Mouse (Mus musculus): ENCODE data around the gene Eml4. TPM values are rescaled to one million over a fixed set of nuclear protein-coding genes. Genes with fewer than 3 reads are reported as not detected.

The Eml4 gene
- polyA plus RNA-seq, 1 experiment from 2014 or later: 13.5 TPM

DNA sequence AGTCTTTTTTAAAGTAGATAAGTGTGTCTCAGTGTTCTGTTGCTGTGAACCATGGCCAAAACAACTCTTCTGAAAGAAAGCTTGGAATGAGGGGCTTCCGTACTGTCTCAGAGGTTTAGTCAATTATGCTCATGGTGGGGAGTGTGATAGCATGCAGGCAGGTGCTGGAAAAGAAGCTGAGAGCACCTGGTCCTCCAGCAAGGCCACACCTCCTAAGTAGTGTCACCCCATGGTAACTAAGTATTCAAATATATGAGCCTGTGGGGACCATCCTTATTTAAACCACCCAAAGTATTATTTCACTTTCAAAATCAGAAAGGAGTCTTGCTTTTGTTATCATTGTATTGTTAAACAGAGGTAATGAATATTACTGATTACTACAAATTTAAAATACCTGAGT lies 48.0 kb downstream of the Eml4 start:
- no peak for ATAC-seq
- WGBS (ENCODE audit: insufficient replicate concordance): 76% methylated on average over 1 of the region's 1 CpGs
- peaks cover 10% of the 10 kb centered on the region for H3K36me3 ChIP-seq

DNA sequence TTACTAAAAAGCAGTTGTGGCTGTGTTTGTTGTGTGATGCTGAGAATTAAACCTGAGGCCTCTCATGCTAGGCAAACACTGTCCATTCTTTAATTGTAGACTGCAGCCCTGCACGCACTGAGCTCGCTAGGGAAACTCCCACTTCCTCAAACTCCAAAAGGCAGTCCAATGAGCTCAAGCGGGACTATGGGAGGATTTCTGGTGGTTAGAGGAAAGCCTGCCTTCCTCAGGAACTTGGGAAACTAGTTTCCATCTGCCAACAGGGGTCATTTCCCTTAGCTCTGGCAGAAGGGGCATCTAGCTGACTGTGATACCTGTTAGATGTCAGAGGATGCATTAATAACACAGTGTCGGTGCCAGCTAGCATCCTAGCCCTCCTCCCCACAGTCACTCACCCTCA lies 79.9 kb downstream of the Eml4 start:
- no peak overlapping the region for H3K4me3 ChIP-seq
- no peak overlapping the region for H3K4me2 ChIP-seq
- no peak overlapping the region for H3K27ac ChIP-seq
- H3K9ac ChIP-seq: no peak overlapping the region
- no peaks in the 10 kb centered on the region for H3K4me1 ChIP-seq
- no peaks in the 10 kb centered on the region for H3K27me3 ChIP-seq (replicated peaks)
- ATAC-seq: no peak
- WGBS (ENCODE audit: insufficient replicate concordance): 77% methylated on average over 4 of the region's 4 CpGs
- no peaks in the 10 kb centered on the region for H3K9me3 ChIP-seq (replicated peaks)
- H3K36me3 ChIP-seq: peaks cover 16% of the 10 kb centered on the region; the same call in 1 of the 2 replicates

More for the DNA sequence above, 48.0 kb downstream of the Eml4 start:
- Histone ChIP-seq H3K9me3 (replicated peaks) (no peaks in the 10 kb centered on the region), H3K4me2 (no peak overlapping the region), H3K27me3 (replicated peaks) (no peaks in the 10 kb centered on the region), H3K4me1 (peaks cover 40% of the 10 kb centered on the region), H3K27ac (no peak overlapping the region), H3K9ac (no peak overlapping the region), H3K4me3 (no peak overlapping the region)

DNA sequence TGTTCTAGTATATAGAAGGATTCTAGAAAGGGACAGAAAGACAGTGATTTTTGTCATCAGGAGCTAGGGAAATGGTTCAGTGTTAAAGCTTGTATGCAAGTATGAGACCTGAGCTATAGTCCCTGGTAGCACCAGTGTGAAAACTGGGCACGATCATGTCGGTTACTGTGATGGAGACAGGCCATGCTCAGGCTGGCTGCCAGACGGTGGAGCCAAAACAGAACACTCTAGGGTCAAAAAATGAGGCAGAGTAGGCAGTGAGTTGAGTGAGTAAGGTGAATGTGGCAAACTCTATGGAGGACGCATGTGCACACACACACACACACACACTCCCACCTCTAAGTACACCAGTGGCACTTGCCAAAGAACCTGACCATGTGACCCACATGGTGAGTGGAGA lies 92.7 kb downstream of the Eml4 start:
- H3K27me3 ChIP-seq (replicated peaks): no peaks in the 10 kb centered on the region
- H3K9ac ChIP-seq: no peak overlapping the region
- ATAC-seq: no peak
- 76% methylated on average over 4 of the region's 4 CpGs for WGBS (ENCODE audit: insufficient replicate concordance)
- no peak overlapping the region for H3K4me3 ChIP-seq
- no peaks in the 10 kb centered on the region for H3K9me3 ChIP-seq (replicated peaks)
- no peak overlapping the region for H3K27ac ChIP-seq
- peaks cover 39% of the 10 kb centered on the region for H3K36me3 ChIP-seq
- H3K4me1 ChIP-seq: no peaks in the 10 kb centered on the region
- H3K4me2 ChIP-seq: no peak overlapping the region

DNA sequence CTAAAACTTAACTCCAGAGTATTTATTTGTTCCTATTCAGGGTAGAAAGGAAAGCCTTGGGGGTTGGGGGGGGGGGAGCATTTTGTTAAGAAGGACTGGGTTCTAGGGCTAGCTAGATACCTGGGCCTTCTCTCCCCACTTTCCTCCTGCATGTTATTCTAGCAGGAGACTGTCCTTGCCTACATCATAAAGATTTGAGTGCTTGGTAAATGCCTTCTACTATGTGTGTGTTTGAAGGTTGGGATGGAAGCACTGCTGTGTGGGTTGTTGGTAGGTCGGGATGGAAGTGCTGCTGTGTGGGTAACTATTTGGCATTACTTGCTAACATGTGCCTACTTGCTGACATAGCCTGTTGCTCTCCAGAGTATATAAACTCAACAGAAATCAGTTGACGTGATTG lies 98.9 kb downstream of the Eml4 start:
- peaks cover 60% of the 10 kb centered on the region for H3K36me3 ChIP-seq
- H3K9ac ChIP-seq: no peak overlapping the region

DNA sequence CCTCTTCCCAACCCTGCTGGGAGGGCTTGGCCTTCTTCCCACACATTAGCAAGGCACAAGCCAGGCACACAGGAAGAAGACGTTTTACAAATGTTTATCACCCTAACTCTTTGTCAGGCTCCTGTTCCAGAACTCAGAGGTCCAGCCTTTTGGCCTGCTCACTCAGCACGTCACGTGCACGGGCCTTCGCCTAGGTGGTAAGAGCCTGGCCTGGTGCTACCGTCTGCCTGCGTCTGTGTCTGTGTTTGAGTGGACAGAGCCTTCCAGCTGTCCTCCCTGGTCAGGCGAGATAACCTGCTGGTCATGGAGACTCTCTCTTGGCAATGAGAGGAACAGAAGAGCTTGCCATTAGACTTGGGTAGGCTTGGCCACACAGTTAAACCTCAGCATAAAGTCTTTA lies 100.6 kb downstream of the Eml4 start:
- no peak overlapping the region for H3K27ac ChIP-seq
- no peaks in the 10 kb centered on the region for H3K9me3 ChIP-seq (replicated peaks)
- WGBS (ENCODE audit: insufficient replicate concordance): 83% methylated on average over 8 of the region's 8 CpGs
- ATAC-seq: no peak
- H3K4me3 ChIP-seq: no peak overlapping the region
- no peak overlapping the region for H3K9ac ChIP-seq
- peaks cover 69% of the 10 kb centered on the region for H3K36me3 ChIP-seq
- H3K27me3 ChIP-seq (replicated peaks): no peaks in the 10 kb centered on the region
- no peaks in the 10 kb centered on the region for H3K4me1 ChIP-seq
- H3K4me2 ChIP-seq: no peak overlapping the region

More for the DNA sequence above, 98.9 kb downstream of the Eml4 start:
- no peaks in the 10 kb centered on the region for H3K4me1 ChIP-seq
- H3K27me3 ChIP-seq (replicated peaks): no peaks in the 10 kb centered on the region
- H3K9me3 ChIP-seq (replicated peaks): no peaks in the 10 kb centered on the region
- no peak overlapping the region for H3K27ac ChIP-seq
- no peak overlapping the region for H3K4me2 ChIP-seq
- no peak for ATAC-seq
- 68% methylated on average over 2 of the region's 2 CpGs for WGBS (ENCODE audit: insufficient replicate concordance)
- no peak overlapping the region for H3K4me3 ChIP-seq

DNA sequence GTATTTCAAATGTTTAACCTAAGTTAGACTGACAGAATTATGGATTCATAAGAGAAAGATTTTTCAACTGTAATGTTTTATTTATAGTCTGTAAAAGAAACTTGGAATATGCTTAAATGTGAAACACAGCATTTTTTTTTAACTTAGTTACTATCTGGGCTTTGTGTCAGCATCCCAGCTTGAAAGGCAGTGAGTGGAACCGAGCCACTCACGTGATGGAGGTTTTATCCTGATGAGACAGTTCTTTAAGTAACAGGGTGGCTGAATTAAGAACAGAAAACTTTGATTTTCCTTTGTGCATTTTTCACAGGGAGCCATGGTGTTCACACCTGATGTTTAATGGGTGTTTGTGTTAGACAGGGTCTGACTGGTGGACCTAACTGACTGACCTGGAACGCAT lies 101.1 kb downstream of the Eml4 start:
- no peak for ATAC-seq
- peaks cover 71% of the 10 kb centered on the region for H3K36me3 ChIP-seq

DNA sequence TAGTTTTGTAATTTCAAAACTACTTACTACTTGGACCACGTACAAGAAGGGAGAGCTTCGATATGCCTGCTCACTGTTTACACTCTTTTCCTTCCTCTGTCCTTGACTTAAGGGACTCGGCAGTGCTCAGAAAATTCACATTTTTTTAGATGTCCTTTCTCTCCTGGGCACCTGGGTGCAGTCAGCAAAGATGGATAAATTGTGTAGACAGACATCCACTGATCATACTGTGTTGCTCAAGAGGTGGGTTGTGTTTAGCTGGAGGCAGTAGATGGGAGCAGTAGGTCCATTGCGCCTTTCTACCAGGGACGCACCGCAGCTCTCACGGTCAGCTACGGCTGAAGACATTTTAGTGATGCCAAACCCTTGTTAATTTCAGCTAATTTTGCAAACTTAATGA lies 101.7 kb downstream of the Eml4 start:
- H3K36me3 ChIP-seq: peaks cover 75% of the 10 kb centered on the region
- no peak overlapping the region for H3K9ac ChIP-seq
- no peaks in the 10 kb centered on the region for H3K27me3 ChIP-seq (replicated peaks)
- 86% methylated on average over 8 of the region's 8 CpGs for WGBS (ENCODE audit: insufficient replicate concordance)
- H3K4me1 ChIP-seq: no peaks in the 10 kb centered on the region
- no peak for ATAC-seq
- no peaks in the 10 kb centered on the region for H3K9me3 ChIP-seq (replicated peaks)
- no peak overlapping the region for H3K4me2 ChIP-seq
- no peak overlapping the region for H3K27ac ChIP-seq
- no peak overlapping the region for H3K4me3 ChIP-seq

More for the DNA sequence above, 101.1 kb downstream of the Eml4 start:
- WGBS (ENCODE audit: insufficient replicate concordance): 84% methylated on average over 3 of the region's 3 CpGs
- no peak overlapping the region for H3K27ac ChIP-seq
- no peaks in the 10 kb centered on the region for H3K9me3 ChIP-seq (replicated peaks)
- no peak overlapping the region for H3K4me2 ChIP-seq
- H3K4me3 ChIP-seq: no peak overlapping the region
- no peak overlapping the region for H3K9ac ChIP-seq
- H3K4me1 ChIP-seq: no peaks in the 10 kb centered on the region
- no peaks in the 10 kb centered on the region for H3K27me3 ChIP-seq (replicated peaks)

DNA sequence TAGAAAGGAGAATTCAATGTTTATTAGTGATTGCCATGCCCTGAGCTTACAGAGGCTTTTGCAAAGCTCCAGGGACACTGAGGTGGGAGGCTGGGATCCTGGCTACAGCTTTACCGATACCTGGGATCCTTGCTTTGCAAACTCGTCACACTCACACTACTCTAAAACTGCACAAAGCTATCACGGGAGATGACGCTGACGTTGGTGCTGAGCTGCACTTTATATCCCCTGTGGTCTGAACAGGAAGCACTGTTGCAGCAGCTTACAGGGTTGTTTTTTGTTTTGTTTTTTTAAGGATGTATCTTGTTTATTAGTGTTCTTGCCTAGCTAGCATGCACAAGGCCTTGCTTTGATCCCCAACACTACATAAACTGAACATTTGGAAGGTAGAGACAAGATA lies 102.9 kb downstream of the Eml4 start:
- Histone ChIP-seq H3K9me3 (replicated peaks) (no peaks in the 10 kb centered on the region), H3K4me1 (no peaks in the 10 kb centered on the region), H3K4me3 (no peak overlapping the region), H3K9ac (no peak overlapping the region), H3K27ac (no peak overlapping the region), H3K4me2 (no peak overlapping the region), H3K36me3 (peaks cover 80% of the 10 kb centered on the region), H3K27me3 (replicated peaks) (no peaks in the 10 kb centered on the region)
- WGBS (ENCODE audit: insufficient replicate concordance): 75% methylated on average over 5 of the region's 5 CpGs
- ATAC-seq: no peak

DNA sequence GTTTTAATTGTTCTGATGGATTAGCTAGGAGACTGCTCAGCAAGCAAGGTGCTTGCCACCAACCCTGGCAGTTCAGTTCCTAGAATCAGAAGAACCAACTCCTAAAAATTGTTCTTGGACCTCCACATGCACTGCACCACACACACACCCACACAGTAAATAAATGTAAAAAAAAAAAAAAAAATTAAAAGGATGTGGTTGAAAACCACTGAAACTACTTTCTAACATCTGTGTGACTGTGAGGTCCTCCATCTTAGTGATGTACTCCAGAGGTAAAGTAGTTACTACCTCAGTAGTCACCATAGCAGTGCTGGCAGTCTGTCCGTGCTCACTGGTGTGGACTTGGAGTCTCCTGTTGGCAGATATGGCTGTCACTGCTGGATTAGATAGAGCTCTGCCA lies 106.5 kb downstream of the Eml4 start:
- Histone ChIP-seq H3K27me3 (replicated peaks) (no peaks in the 10 kb centered on the region), H3K4me2 (no peak overlapping the region), H3K4me3 (no peak overlapping the region), H3K9me3 (replicated peaks) (no peaks in the 10 kb centered on the region), H3K4me1 (no peaks in the 10 kb centered on the region), H3K9ac (no peak overlapping the region), H3K36me3 (peaks cover 76% of the 10 kb centered on the region), H3K27ac (no peak overlapping the region)
- WGBS (ENCODE audit: insufficient replicate concordance): 89% methylated on average over 1 of the region's 1 CpGs
- ATAC-seq: no peak

DNA sequence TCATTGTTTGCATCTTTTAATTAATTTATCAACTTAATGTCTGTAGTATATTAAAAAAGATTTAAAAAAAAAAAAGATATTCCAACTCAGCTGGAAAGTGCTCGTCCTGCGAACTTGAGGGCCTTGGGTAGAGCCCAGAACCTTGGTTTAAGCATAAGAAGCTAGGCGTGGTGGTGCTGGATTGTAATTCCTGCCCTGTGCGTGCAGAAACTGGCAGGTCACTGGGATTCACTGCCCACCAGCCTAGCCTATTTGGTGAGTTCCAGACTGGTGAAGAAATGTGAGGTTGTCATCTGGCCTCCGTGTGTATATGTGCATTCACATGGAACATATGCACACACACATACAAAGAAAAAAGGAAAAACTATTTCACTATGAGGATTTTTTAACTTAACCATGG lies 115.2 kb downstream of the Eml4 start:
- Histone ChIP-seq H3K27ac (no peak overlapping the region), H3K4me1 (no peaks in the 10 kb centered on the region), H3K36me3 (peaks cover 62% of the 10 kb centered on the region), H3K9ac (no peak overlapping the region), H3K4me3 (no peak overlapping the region), H3K27me3 (replicated peaks) (no peaks in the 10 kb centered on the region), H3K4me2 (no peak overlapping the region), H3K9me3 (replicated peaks) (no peaks in the 10 kb centered on the region)
- WGBS (ENCODE audit: insufficient replicate concordance): 80% methylated on average over 5 of the region's 5 CpGs
- no peak for ATAC-seq

DNA sequence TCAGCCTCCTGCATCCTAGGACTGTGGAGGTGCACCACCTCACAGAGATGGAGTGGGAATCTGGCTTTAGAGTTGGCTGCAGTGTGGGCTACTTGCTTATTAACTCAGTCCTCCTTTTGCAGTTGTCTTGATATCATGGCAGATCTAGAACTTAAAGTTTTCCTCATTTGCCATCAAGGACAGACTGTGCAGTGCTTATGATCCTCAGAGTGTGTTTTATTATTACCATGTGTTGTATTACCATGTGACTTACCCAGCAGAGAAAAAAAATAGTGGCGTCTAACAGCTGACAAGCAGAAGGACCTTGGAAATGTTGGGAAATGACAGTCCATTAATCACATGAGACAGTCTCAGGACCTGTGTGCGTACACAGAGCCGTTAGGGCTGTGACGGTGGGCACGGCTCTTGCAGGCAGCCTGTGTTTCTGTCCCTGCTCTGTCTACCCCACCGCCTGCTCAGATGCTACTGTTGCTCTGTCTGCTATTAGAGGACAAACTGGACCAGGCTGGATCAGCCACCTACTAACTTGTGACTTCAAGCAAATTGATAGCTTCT lies 116.0 kb downstream of the Eml4 start:
- Histone ChIP-seq H3K4me1 (no peaks in the 10 kb centered on the region), H3K36me3 (peaks cover 56% of the 10 kb centered on the region), H3K4me2 (no peak overlapping the region), H3K27me3 (replicated peaks) (no peaks in the 10 kb centered on the region), H3K9me3 (replicated peaks) (no peaks in the 10 kb centered on the region), H3K27ac (no peak overlapping the region), H3K4me3 (no peak overlapping the region), H3K9ac (no peak overlapping the region)
- no peak for ATAC-seq
- WGBS (ENCODE audit: insufficient replicate concordance): 79% methylated on average over 6 of the region's 6 CpGs

DNA sequence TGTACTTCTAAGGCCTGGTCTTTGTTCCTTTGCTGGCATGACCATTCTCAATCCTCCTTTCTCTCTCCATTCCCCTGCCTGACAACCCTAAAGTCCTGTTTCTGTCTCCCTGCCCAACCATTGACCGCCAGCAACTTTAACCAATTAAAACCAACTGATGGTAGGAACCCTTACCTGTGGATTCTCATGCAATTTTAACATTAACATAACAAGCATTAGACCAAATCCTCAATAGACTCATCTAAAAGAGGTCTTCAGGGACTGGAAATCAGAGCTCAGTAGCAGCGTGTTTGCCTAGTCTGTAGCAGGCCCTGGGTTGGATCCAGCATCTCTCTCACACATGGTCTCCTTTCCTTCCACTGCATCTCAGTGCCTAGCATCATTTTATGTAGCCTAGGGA lies 118.9 kb downstream of the Eml4 start:
- H3K36me3 ChIP-seq: peaks cover 61% of the 10 kb centered on the region
- ATAC-seq: no peak
- 84% methylated on average over 2 of the region's 2 CpGs for WGBS (ENCODE audit: insufficient replicate concordance)
- no peak overlapping the region for H3K4me3 ChIP-seq
- no peaks in the 10 kb centered on the region for H3K27me3 ChIP-seq (replicated peaks)
- no peak overlapping the region for H3K27ac ChIP-seq
- H3K4me2 ChIP-seq: no peak overlapping the region
- no peaks in the 10 kb centered on the region for H3K9me3 ChIP-seq (replicated peaks)
- H3K4me1 ChIP-seq: no peaks in the 10 kb centered on the region
- H3K9ac ChIP-seq: no peak overlapping the region

DNA sequence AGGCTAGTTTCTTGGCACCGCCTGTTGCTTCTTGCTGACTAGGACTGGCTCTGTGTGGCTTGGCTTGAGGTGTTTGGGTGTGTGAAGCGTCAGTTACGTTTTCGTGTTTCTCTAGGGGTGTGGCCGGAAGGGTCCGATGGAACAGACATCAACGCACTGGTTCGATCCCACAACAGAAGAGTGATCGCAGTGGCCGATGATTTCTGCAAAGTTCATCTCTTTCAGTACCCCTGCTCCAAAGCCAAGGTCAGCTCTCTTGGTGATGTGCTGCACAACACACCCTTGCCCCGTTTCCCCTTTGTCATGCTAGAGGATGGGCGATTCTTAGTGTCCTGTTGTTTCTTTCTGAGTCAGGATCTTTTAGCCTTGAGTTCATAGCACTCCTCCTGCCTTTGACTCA lies 126.4 kb downstream of the Eml4 start:
- no peak overlapping the region for H3K4me2 ChIP-seq
- no peaks in the 10 kb centered on the region for H3K27me3 ChIP-seq (replicated peaks)
- H3K9ac ChIP-seq: no peak overlapping the region
- no peak overlapping the region for H3K4me3 ChIP-seq
- ATAC-seq: no peak
- H3K4me1 ChIP-seq: no peaks in the 10 kb centered on the region
- no peaks in the 10 kb centered on the region for H3K9me3 ChIP-seq (replicated peaks)
- H3K27ac ChIP-seq: no peak overlapping the region
- peaks cover 84% of the 10 kb centered on the region for H3K36me3 ChIP-seq
- 89% methylated on average over 12 of the region's 12 CpGs for WGBS (ENCODE audit: insufficient replicate concordance)
